Mouse (Mus musculus): Measurements from ENCODE around the gene Usp6nl.

Gene Usp6nl

DNA sequence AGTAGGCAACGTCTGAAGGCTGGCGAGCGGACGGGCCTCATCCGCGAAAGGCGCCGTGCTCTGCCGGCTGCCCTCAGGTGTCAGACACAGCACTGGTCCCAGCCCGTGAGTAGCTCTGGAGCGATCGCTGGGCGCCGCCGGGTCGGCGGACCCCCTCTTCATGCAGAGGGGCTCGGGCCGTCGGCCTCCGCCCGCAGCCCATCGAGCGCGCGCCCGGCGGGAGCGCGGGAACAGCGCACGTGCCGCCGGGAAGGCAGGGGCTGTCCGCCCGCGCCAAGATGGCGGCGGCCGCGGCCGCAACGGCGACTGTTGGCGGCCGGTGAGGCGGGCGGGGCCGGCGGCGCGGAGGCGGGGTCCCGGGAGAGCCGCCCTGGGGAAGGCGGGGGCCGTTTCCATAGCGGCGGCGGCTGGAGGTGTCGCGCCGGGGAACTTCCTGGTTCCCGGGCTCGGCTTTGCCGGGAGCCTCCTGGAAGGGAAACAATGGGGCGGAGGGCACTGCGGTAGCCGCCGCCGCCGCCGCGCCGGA, at the start of gene Usp6nl:
Gene Usp6nl (plus strand): TSS at position 292 of the 526 bp plus-strand sequence.
- DNase-seq: peak; percentile 91

- DNase-seq: peak; percentile 52
These were observed 49.0 kb upstream of the Usp6nl start for GRCm38 (mm10) chr2:6273392-6273845.

GRCm38 (mm10) chr2:6278813-6279530, 43.5 kb upstream of the Usp6nl start:
- no peak for DNase-seq

DNA sequence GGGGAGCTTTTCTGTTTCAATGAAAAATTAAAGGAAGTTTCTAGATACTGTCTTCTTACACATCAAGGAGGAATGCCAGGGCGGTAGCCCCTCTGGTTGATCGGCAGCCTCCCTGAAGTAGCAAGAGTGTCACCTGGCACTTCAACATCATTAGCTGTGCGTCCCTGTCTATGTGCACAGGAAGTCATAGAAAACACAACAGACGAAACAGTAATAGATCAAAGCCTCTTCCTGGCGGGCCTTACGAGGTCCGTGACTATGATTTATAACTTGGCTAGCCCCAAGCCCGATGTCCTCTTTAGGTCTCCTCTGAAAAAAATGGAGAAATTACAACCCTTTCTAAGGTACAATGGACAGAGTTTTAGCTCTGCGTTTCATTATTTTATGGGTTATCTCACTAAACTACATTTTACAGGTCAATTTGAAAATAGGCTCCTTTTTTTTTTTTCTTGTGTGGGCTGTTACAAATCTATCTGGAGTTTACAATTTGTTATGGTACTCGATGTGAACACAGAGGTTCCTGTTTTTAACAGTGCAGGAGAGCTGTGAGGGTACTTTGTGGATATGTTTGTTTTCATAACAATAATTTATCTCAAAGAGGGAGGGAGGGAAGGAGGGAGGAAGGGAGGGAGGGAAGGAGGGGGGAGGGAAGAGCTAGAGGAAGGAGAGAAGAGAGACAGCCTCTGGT, 42.7 kb upstream of the Usp6nl start:
- no peak for DNase-seq

GRCm38 (mm10) chr2:6283569-6283968, 38.9 kb upstream of the Usp6nl start:
- DNase-seq: no peak

GRCm38 (mm10) chr2:6284784-6285183, 37.7 kb upstream of the Usp6nl start:
- no peak for DNase-seq

DNA sequence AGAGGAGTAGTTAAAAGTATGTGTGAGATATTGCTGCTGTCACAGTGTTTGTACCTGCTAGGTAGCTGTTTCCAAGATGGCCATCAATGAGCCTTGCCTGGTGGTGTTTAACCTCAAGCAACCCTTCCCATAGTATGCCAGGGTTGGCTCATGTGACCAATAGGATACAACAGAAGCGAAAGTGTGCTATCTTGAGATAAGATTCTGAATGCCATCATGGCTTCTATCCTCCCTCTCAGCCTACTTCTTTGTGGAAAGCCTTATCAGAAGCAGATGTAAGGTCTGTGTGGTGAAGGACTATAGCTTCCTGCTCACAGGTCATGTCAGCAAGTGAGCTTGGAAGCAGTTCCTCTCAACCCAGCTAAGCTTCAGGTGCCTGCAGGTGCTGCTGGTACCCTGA, 36.7 kb upstream of the Usp6nl start:
- no peak for DNase-seq

DNA sequence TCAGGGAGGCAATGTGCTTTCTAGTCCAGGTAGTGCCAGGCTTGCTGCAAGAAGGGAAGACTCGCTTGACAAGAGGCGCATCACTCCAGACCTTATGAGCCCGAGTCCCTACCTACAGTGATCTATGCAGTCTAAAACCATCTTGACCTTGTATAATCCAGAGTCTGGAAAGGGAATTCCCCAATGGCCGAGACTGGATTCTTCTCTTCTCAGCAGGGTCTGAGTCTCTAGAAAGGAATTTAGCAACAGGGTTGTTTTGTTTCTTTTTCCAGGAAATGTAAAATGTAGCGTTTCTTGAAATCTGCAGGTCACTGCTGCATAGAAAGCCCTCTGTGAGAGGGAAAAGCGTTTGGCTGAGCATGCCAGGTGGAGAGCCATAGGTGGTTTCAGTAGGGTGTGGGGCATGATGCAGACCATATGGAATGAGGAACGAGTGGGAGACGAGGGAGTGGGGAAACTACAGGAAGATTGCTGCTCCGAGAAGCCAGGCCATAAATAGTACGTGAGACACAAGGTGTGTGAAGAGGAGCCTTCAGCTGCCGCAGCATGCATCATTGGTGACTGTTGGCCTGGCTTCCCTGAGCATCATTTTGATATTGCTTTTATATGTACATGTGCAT, 28.5 kb upstream of the Usp6nl start:
- no peak for DNase-seq

DNA sequence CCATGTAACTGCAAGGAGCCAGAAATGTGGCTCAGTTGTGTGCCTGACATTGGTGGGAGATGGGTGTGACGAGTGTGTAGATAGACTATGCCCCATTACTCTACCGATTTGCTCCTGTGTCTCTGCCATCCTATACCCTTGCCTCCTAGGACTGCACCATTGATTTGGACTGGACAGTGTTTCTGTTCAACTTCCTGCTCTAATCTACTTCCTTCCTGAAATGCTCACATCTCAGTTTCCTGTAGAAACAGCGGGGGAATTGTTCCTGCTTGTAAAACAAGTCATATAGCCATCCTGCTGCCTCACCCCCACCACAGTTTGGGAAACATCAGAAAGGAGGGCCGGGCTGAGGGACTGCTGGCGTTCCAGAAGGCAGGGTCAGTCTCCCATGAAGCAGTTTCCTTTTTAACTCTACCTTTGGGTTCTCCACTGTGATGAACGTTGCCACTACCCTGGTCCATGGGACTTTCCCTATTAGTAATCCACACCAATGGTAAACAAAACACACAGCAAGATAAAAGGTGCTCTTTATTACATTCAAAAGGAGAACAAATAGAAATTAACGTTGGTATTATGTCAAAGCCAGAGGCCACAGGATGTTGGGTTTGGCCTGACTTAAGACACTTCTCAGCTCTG, 27.4 kb upstream of the Usp6nl start:
- DNase-seq: no peak

DNA sequence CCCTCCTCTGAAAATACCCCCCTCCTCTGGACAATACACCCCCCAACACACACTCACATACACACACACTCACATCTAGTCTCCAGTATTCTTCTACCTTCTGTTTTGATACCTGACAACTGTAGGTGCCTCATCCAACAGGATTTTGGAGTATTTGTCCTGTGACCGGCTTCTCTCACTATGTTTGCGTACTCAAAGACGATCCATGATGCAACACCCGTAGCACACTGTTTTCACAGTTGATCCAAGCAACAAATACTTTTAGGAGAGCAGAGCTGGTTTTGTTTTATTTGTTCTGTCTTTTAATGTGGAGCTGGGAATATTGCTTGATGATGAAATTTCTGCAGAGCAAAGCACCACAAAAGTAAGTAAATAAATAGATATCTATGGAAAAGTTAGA, 17.7 kb upstream of the Usp6nl start:
- DNase-seq: no peak

DNA sequence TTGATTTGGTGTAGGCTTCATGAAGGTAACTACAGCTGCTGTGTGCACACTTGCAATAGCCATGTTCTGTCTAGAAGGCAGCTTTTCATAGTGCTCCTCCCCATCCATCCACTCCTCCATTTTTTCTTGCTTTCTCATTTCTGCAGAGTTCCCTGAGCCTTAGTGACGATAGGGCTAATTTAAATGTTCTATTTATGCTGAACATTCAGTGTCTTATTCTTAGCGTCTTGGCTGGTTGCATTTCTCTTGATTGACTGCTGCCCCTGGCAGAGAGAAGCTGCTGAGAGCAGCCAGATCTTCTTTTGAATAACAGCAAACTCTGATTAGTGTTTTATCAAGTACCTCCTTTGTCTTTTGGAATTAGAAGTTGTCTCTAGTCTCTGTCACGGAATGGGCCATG, 15.6 kb upstream of the Usp6nl start:
- no peak for DNase-seq

GRCm38 (mm10) chr2:6309373-6309821, 13.1 kb upstream of the Usp6nl start:
- DNase-seq: no peak

DNA sequence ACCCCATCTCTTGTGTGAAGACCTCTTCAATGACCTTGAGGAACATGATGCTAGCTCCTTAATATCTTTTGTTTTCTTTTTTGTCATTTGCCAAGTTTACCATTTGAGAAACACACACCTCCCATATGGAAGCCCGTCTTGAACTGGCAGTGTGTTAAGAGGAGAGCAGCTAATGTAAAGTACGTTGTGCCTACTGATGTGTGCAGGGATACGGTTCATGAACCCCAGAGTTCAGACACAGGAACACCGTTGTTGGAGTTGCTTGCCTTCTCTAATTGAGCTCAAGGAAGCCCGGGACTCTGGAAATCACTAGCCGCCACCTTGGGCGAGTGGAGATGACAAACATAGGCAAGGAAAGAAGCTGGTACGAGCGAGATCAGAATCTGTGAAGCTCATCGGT, 9.7 kb upstream of the Usp6nl start:
- DNase-seq: no peak

GRCm38 (mm10) chr2:6313733-6314132, 8.7 kb upstream of the Usp6nl start:
- no peak for DNase-seq

- no peak for DNase-seq
These were observed 2.3 kb upstream of the Usp6nl start for GRCm38 (mm10) chr2:6320153-6320552.

- peak; percentile 64 for DNase-seq
These were observed 595 bp upstream of the Usp6nl start for GRCm38 (mm10) chr2:6321769-6322375.

DNA sequence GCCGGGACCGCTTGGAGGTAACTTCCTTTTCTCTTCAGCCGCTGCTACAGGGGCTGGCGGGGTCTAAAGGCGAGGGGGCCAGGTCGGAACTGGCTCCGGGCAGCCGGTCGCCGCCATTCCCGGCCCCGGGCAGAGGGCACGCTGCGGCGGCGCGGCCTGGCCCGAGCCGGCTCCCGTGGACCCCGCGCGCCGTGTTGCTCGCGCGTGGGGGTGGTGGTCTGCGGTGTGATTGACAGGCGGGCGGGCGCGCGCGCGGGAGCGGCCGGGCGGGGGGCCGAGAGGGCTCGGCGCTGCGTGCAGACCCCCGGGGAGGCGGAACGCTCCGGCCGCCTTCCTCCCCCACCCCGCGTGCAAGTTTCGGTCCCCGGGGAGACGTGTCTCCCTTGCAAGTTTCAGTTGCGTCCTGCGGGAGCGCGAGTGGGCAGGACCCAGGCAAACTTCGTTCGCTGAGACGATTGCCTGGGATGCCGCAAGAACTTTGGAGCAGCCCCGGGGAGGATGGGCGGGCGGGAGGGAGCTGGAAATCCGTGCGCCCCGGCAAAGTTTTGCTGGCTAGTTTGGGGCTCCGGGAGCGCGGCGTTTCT, 563 bp downstream of the Usp6nl start:
- peak; percentile 74 for DNase-seq

DNA sequence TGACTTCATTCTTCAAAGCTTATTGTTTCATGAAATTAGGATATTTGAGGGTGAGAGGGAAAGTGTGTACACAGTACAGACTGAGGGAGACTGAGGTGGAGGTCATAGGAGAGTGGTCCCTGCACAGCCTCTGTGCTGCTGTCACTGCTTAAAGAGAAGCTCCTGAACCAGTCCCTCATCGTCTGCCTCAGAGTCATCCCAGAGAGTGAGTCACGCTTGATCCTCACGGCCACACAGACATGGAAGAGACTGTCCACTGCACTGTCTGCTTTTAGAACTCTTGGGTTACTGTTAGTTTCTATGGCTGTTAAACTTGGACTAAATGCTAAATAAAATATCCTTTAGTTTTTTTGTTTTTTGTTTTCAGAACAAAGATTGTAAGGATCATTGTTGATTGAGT, 3.2 kb downstream of the Usp6nl start:
- no peak for DNase-seq

DNA sequence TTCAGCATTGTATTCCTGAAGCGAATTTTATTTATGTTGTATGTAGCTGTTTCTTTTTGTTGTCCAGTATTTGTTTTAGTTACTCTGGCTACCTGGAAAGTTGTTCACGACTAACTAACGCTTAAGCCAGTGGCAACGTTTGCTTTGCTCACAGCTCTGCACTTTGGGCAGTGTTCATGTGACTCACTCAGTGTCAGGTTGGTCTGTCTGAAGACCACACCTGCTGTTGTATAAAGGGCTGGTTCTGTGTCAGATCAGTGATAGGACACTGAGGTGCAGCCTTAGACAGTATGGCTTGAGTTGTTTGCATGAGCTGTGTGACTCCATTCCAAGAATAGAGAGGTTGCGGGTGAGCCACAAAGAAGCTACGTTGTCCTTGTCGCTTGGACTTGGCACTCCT, 6.5 kb downstream of the Usp6nl start:
- DNase-seq: no peak

DNA sequence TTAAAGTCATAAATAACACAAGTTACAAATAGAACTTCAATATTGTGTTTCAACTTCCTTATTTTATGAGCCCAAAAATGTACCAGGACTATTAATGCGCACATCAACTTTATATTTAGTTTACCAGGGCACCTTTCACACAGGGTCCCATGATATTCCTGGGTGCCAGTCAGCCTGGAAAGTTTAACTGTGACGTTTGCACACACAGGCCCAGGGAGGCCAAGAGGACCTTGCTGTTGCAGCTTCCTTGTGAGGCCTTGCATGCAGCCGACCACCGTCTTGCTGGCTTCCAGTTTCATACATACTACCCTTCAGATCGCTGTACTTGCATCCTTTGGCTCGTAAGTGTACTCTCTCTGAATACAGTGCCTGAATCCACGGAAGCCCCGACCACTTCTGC, 8.3 kb downstream of the Usp6nl start:
- DNase-seq: no peak

DNA sequence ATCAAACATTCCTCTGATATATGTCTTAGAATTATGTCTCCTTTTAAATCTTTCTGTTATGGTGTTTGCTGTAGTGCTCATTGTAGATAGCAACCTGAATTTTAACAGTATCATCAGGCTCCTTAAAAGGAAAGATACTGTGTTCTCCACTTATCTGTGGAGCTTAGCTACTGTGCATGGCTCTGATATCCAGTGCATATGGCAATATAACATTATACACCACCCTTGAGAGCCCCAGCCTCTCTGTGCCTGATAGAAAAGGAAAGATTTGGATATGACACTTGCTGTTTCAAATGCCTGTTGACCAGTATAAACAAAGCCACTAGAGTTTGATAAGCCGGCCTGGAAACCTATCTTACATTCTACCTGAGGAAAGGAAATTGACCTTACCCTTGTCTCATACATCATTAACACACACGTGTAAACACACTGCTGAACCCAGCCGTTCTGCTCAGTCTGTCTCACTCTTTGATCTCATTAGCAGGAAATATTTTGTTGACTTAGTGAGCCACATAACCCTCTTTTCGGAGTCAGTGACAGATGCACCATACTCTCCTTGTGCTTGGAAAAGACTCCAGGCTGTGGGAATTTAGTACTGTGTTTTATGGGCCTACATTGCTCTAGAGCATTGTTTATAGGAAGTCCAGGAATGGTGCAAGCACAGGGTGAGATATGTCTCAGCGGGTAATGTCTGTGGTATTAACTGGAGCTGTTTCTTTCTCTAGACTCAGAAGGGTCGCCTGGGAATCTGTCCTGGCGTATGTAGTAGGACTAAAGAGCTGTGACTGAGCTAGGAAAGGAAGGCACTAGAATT, 9.1 kb downstream of the Usp6nl start:
- DNase-seq: no peak

DNA sequence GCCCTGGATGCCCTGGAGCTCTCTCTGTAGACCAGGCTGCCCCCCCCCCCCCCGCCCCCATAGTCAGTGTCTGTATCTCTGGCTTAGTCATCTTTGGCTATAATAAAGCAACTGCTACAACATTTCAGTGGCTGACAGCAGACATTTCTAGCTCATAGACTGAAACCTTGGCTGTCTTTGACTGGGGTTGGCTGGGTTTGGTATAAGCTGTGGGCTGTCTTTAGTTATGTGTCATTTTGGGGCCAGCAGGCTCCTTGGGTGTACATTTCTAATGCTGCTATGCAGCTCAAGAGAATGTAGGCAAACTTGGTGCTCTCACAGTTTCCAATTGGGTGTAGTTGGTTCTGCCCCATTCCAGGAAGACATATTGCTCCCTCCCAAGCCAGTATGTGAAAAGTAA, 11.1 kb downstream of the Usp6nl start:
- no peak for DNase-seq
